Mouse (Mus musculus) ES-E14 (cell line): ENCODE measurements at regions not wholly inside any gene's neighbourhood (a gene's known extent, or its start where the extent isn't known, plus 50 kb on each side); places are given as distances from the start of the nearest gene placed in this dataset.

Experiments used
- CHD2 ChIP-seq: IDR thresholded peaks from 2 replicates; pipeline ENCODE4 v1.6.1; 2014; ENCODE audit warnings: mild to moderate bottlenecking, low read depth, low read length, inconsistent platforms
- HCFC1 ChIP-seq: IDR thresholded peaks from 2 replicates; pipeline ENCODE4 v1.6.1; 2012; ENCODE audit warnings: low read length, inconsistent platforms, borderline replicate concordance; ENCODE audit not compliant: insufficient read depth
- MAFK ChIP-seq: IDR thresholded peaks from 2 replicates; pipeline ENCODE4 v1.6.1; 2014; ENCODE audit warnings: mild to moderate bottlenecking, low read depth, low read length, inconsistent platforms; ENCODE audit not compliant: insufficient read depth
- ZC3H11A ChIP-seq: IDR thresholded peaks from 2 replicates; pipeline ENCODE4 v1.6.1; 2012; ENCODE audit warnings: low read depth, mild to moderate bottlenecking, inconsistent platforms, low read length, borderline replicate concordance
- ZNF384 ChIP-seq: IDR thresholded peaks from 2 replicates; pipeline ENCODE4 v1.6.1; 2012; ENCODE audit warnings: low read depth, low read length, inconsistent platforms

DNA sequence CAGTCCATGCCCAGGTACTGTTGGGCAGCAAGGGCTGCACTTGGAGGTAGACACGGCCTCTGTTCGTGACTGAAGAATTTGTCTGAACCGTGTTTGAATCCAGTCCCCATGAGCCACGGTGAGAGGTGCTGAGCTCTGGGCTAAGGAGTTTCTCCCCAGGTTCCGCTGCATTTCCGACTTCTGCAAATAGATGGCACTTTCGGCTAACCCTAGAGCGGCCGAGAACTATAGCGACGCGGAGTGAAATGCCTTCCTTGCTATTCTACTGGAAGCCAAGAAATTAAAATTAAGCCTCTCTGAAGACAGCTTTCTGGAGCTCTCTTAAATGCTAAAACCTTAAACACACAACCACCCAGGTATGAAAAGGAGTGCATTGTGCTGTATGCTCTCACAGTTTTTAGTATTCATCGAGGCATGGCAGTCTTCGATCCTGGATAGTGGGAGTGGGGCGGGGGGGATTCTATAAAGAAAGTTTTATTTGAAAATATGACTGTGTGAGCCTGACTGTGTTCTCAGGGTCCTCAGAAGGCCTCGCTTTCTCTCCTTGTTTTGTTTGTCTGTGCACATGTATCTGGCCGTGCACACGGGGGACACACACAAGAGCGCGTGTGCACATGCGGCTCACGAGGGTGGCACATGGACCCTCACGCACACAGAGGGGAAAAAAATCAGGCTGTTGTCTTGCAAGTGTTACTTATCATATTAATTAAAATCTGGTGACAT lies 159.6 kb downstream of the Tex29 start:
- TF ChIP-seq ZNF384 (no peak), ZC3H11A (no peak; the same call in 1 of the 2 replicates), HCFC1 (no peak), MAFK (no peak), CHD2 (no peak)
